Mouse (Mus musculus): ENCODE measurements around the gene Rbm26. TPM values are rescaled to one million over a fixed set of nuclear protein-coding genes. Genes with fewer than 3 reads are reported as not detected.

The Rbm26 gene
- polyA plus RNA-seq, 1 experiment from 2014 or later = 18.5 TPM

- H3K4me3 ChIP-seq (ENCODE audit: low read length) = no peak overlapping the region
- 86% methylated on average over 2 of the region's 2 CpGs for WGBS
- H3K36me3 ChIP-seq (ENCODE audit: control insufficient read depth, insufficient read depth, low read length) = peaks cover 7% of the 10 kb centered on the region; the same call in 1 of the 2 replicates
- no peaks in the 10 kb centered on the region for H3K9me3 ChIP-seq (ENCODE audit: control insufficient read depth, low read length)
- H3K27ac ChIP-seq (ENCODE audit: low read length) = no peak overlapping the region
- no peaks in the 10 kb centered on the region for H3K27me3 ChIP-seq (replicated peaks; ENCODE audit: control insufficient read depth, insufficient read depth, low read length)
- H3K4me2 ChIP-seq (ENCODE audit: low read depth, low read length) = no peak overlapping the region
- no peak for ATAC-seq
- no peaks in the 10 kb centered on the region for H3K4me1 ChIP-seq (ENCODE audit: control insufficient read depth, insufficient read depth, low read length)
- H3K9ac ChIP-seq (ENCODE audit: low read depth, low read length) = no peak overlapping the region
Observed at GRCm38 (mm10) chr14:105115402-105115801, 61.7 kb downstream of the Rbm26 start.

DNA sequence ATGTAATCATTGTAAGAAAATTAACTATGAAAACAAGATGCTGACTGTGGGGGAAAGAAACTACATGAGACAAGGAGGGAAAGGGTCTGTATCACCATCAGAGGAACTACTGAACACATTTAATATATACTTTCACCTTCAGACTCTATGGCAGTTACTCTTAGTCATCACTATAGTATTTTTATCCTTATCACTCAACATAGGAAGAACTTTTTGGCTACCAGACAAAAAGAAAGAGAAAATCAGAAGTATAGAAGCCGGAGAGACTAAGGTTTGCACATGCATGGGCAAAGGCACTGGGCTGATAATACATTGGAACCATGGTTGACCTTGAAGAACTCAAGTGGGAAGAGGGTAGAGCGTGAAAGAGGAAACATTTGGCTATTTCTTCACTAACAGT lies 70.9 kb downstream of the Rbm26 start:
- no peaks in the 10 kb centered on the region for H3K9me3 ChIP-seq (ENCODE audit: control insufficient read depth, low read length)
- no peak overlapping the region for H3K4me2 ChIP-seq (ENCODE audit: low read depth, low read length)
- H3K36me3 ChIP-seq (ENCODE audit: control insufficient read depth, insufficient read depth, low read length) = no peaks in the 10 kb centered on the region
- 97% methylated on average over 2 of the region's 2 CpGs for WGBS
- H3K27me3 ChIP-seq (replicated peaks; ENCODE audit: control insufficient read depth, insufficient read depth, low read length) = no peaks in the 10 kb centered on the region
- ATAC-seq = no peak
- no peak overlapping the region for H3K9ac ChIP-seq (ENCODE audit: low read depth, low read length)
- H3K4me1 ChIP-seq (ENCODE audit: control insufficient read depth, insufficient read depth, low read length) = no peaks in the 10 kb centered on the region
- no peak overlapping the region for H3K4me3 ChIP-seq (ENCODE audit: low read length)
- H3K27ac ChIP-seq (ENCODE audit: low read length) = no peak overlapping the region

DNA sequence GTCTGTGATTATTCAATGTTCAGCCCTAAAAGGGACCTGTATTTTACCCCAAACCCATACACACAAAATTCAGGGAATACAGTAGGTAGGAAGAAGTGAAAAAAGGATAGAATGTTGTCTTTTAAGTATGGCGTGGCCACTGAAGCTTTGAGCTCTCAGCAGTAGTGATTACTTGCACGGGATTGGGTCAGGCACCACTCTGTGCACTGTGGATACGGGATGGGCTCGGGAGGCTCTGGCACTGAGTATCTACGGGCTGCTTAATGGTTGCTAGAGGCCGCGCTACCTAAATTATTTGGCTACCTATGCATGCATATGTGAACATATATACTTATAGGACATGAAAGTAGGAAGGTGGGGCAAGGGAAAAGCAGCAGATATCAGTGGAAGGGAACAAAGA lies 78.3 kb downstream of the Rbm26 start:
- no peak overlapping the region for H3K4me3 ChIP-seq (ENCODE audit: low read length)
- no peaks in the 10 kb centered on the region for H3K9me3 ChIP-seq (ENCODE audit: control insufficient read depth, low read length)
- H3K4me2 ChIP-seq (ENCODE audit: low read depth, low read length) = no peak overlapping the region
- no peak for ATAC-seq
- H3K36me3 ChIP-seq (ENCODE audit: control insufficient read depth, insufficient read depth, low read length) = no peaks in the 10 kb centered on the region
- H3K27ac ChIP-seq (ENCODE audit: low read length) = no peak overlapping the region
- no peak overlapping the region for H3K9ac ChIP-seq (ENCODE audit: low read depth, low read length)
- 74% methylated on average over 7 of the region's 7 CpGs for WGBS
- no peaks in the 10 kb centered on the region for H3K4me1 ChIP-seq (ENCODE audit: control insufficient read depth, insufficient read depth, low read length)
- no peaks in the 10 kb centered on the region for H3K27me3 ChIP-seq (replicated peaks; ENCODE audit: control insufficient read depth, insufficient read depth, low read length)

GRCm38 (mm10) chr14:105096221-105096620 lies 80.9 kb downstream of the Rbm26 start:
- H3K4me1 ChIP-seq (ENCODE audit: control insufficient read depth, insufficient read depth, low read length) = no peaks in the 10 kb centered on the region
- H3K4me2 ChIP-seq (ENCODE audit: low read depth, low read length) = no peak overlapping the region
- no peaks in the 10 kb centered on the region for H3K36me3 ChIP-seq (ENCODE audit: control insufficient read depth, insufficient read depth, low read length)
- 50% methylated on average over 3 of the region's 3 CpGs for WGBS
- H3K9ac ChIP-seq (ENCODE audit: low read depth, low read length) = no peak overlapping the region
- H3K27me3 ChIP-seq (replicated peaks; ENCODE audit: control insufficient read depth, insufficient read depth, low read length) = no peaks in the 10 kb centered on the region
- no peak overlapping the region for H3K27ac ChIP-seq (ENCODE audit: low read length)
- no peaks in the 10 kb centered on the region for H3K9me3 ChIP-seq (ENCODE audit: control insufficient read depth, low read length)
- H3K4me3 ChIP-seq (ENCODE audit: low read length) = no peak overlapping the region
- ATAC-seq = no peak

- no peak overlapping the region for H3K4me2 ChIP-seq (ENCODE audit: low read depth, low read length)
- H3K9ac ChIP-seq (ENCODE audit: low read depth, low read length) = no peak overlapping the region
- no peaks in the 10 kb centered on the region for H3K36me3 ChIP-seq (ENCODE audit: control insufficient read depth, insufficient read depth, low read length)
- no peak overlapping the region for H3K4me3 ChIP-seq (ENCODE audit: low read length)
- H3K9me3 ChIP-seq (ENCODE audit: control insufficient read depth, low read length) = no peaks in the 10 kb centered on the region
- ATAC-seq = no peak
- no peaks in the 10 kb centered on the region for H3K27me3 ChIP-seq (replicated peaks; ENCODE audit: control insufficient read depth, insufficient read depth, low read length)
- H3K27ac ChIP-seq (ENCODE audit: low read length) = no peak overlapping the region
- 68% methylated on average over 4 of the region's 4 CpGs for WGBS
- no peaks in the 10 kb centered on the region for H3K4me1 ChIP-seq (ENCODE audit: control insufficient read depth, insufficient read depth, low read length)
Observed at GRCm38 (mm10) chr14:105087001-105087400, 90.1 kb downstream of the Rbm26 start.

DNA sequence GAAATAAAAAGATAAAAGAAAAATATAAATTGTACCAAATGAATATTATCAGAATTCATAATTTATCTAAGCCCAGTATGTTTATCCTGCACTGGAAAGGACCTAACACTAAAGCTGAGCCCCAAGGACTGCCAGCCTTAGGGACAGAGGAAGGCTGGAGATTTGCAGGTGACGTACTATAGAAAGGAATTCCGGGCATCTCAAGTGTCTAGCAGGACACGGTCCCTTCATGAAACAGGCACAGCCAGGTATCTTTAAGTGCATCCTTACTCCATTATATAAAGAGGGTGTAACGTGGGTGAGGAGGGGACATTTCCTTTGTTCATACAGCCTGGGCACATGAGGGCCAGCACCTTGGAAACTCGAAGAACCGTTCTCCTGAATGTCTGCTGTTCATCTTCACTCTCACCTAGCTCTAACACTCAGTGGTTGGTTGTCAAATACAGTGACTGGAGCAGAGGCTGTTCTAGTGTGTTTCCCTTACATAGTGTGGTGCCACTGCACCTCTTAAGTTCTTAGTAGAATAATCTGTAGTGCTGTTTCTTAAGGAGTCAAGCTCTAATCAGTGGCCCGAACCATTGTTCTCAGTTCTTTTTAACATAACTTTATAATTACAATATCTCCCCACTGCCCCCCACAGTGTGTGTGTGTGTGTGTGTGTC lies 91.7 kb downstream of the Rbm26 start:
- H3K27ac ChIP-seq (ENCODE audit: low read length) = no peak overlapping the region
- no peaks in the 10 kb centered on the region for H3K27me3 ChIP-seq (replicated peaks; ENCODE audit: control insufficient read depth, insufficient read depth, low read length)
- ATAC-seq = no peak
- H3K4me3 ChIP-seq (ENCODE audit: low read length) = no peak overlapping the region
- H3K9me3 ChIP-seq (ENCODE audit: control insufficient read depth, low read length) = no peaks in the 10 kb centered on the region
- WGBS = 57% methylated on average over 7 of the region's 7 CpGs
- H3K9ac ChIP-seq (ENCODE audit: low read depth, low read length) = no peak overlapping the region
- no peaks in the 10 kb centered on the region for H3K36me3 ChIP-seq (ENCODE audit: control insufficient read depth, insufficient read depth, low read length)
- H3K4me2 ChIP-seq (ENCODE audit: low read depth, low read length) = no peak overlapping the region
- no peaks in the 10 kb centered on the region for H3K4me1 ChIP-seq (ENCODE audit: control insufficient read depth, insufficient read depth, low read length)

GRCm38 (mm10) chr14:105084757-105085330 lies 92.3 kb downstream of the Rbm26 start:
- no peak for ATAC-seq
- WGBS = 58% methylated on average over 8 of the region's 8 CpGs

GRCm38 (mm10) chr14:105084106-105084505 lies 93.0 kb downstream of the Rbm26 start:
- Histone ChIP-seq H3K36me3 (ENCODE audit: control insufficient read depth, insufficient read depth, low read length) (no peaks in the 10 kb centered on the region), H3K4me2 (ENCODE audit: low read depth, low read length) (no peak overlapping the region), H3K27me3 (replicated peaks; ENCODE audit: control insufficient read depth, insufficient read depth, low read length) (no peaks in the 10 kb centered on the region), H3K9me3 (ENCODE audit: control insufficient read depth, low read length) (no peaks in the 10 kb centered on the region), H3K4me1 (ENCODE audit: control insufficient read depth, insufficient read depth, low read length) (no peaks in the 10 kb centered on the region), H3K4me3 (ENCODE audit: low read length) (no peak overlapping the region), H3K9ac (ENCODE audit: low read depth, low read length) (no peak overlapping the region), H3K27ac (ENCODE audit: low read length) (no peak overlapping the region)
- 87% methylated on average over 11 of the region's 11 CpGs for WGBS
- ATAC-seq = no peak

More at GRCm38 (mm10) chr14:105084757-105085330, 92.3 kb downstream of the Rbm26 start:
- Histone ChIP-seq H3K9me3 (ENCODE audit: control insufficient read depth, low read length) (no peaks in the 10 kb centered on the region), H3K27ac (ENCODE audit: low read length) (no peak overlapping the region), H3K4me1 (ENCODE audit: control insufficient read depth, insufficient read depth, low read length) (no peaks in the 10 kb centered on the region), H3K4me2 (ENCODE audit: low read depth, low read length) (no peak overlapping the region), H3K4me3 (ENCODE audit: low read length) (no peak overlapping the region), H3K9ac (ENCODE audit: low read depth, low read length) (no peak overlapping the region), H3K27me3 (replicated peaks; ENCODE audit: control insufficient read depth, insufficient read depth, low read length) (no peaks in the 10 kb centered on the region), H3K36me3 (ENCODE audit: control insufficient read depth, insufficient read depth, low read length) (no peaks in the 10 kb centered on the region)

GRCm38 (mm10) chr14:105074776-105075175 lies 102.4 kb downstream of the Rbm26 start:
- 85% methylated on average over 2 of the region's 2 CpGs for WGBS
- Histone ChIP-seq H3K4me3 (ENCODE audit: low read length) (no peak overlapping the region), H3K36me3 (ENCODE audit: control insufficient read depth, insufficient read depth, low read length) (no peaks in the 10 kb centered on the region), H3K9me3 (ENCODE audit: control insufficient read depth, low read length) (no peaks in the 10 kb centered on the region), H3K27ac (ENCODE audit: low read length) (no peak overlapping the region), H3K4me1 (ENCODE audit: control insufficient read depth, insufficient read depth, low read length) (no peaks in the 10 kb centered on the region), H3K9ac (ENCODE audit: low read depth, low read length) (no peak overlapping the region), H3K4me2 (ENCODE audit: low read depth, low read length) (no peak overlapping the region), H3K27me3 (replicated peaks; ENCODE audit: control insufficient read depth, insufficient read depth, low read length) (no peaks in the 10 kb centered on the region)
- ATAC-seq = no peak

GRCm38 (mm10) chr14:105074376-105074775 lies 102.8 kb downstream of the Rbm26 start:
- H3K4me3 ChIP-seq (ENCODE audit: low read length) = no peak overlapping the region
- no peak overlapping the region for H3K9ac ChIP-seq (ENCODE audit: low read depth, low read length)
- no peak overlapping the region for H3K4me2 ChIP-seq (ENCODE audit: low read depth, low read length)
- no peaks in the 10 kb centered on the region for H3K27me3 ChIP-seq (replicated peaks; ENCODE audit: control insufficient read depth, insufficient read depth, low read length)
- H3K9me3 ChIP-seq (ENCODE audit: control insufficient read depth, low read length) = no peaks in the 10 kb centered on the region
- no peak for ATAC-seq
- 94% methylated on average over 7 of the region's 7 CpGs for WGBS
- no peaks in the 10 kb centered on the region for H3K36me3 ChIP-seq (ENCODE audit: control insufficient read depth, insufficient read depth, low read length)
- H3K4me1 ChIP-seq (ENCODE audit: control insufficient read depth, insufficient read depth, low read length) = no peaks in the 10 kb centered on the region
- no peak overlapping the region for H3K27ac ChIP-seq (ENCODE audit: low read length)
